Mouse (Mus musculus) megakaryocyte, embryonic 14.5 days (primary cell): ENCODE results near the gene Bcar3. TPM values are rescaled to one million over a fixed set of nuclear protein-coding genes. Genes with fewer than 3 reads are reported as not detected.

Experiments
- H3K27me3 ChIP-seq: replicated peaks from 2 replicates; pipeline ENCODE3; 2012; ENCODE audit warnings: inconsistent platforms
- H3K36me3 ChIP-seq: replicated peaks from 2 replicates; pipeline ENCODE3; 2012; ENCODE audit warnings: low read length, inconsistent platforms, mixed read lengths
- H3K4me1 ChIP-seq: 2 replicates; pipeline ENCODE4 v1.6.1; 2012; ENCODE audit warnings: inconsistent platforms
- H3K4me3 ChIP-seq: replicated peaks from 2 replicates; pipeline ENCODE3; 2012; ENCODE audit warnings: moderate library complexity, mild to moderate bottlenecking, inconsistent platforms
- H3K9me3 ChIP-seq: 2 replicates; pipeline ENCODE4 v1.6.1; 2012; ENCODE audit warnings: inconsistent platforms
- FLI1 ChIP-seq: IDR thresholded peaks from 2 replicates; pipeline ENCODE4 v1.6.1; 2012; ENCODE audit warnings: low read length, inconsistent platforms, mixed read lengths
- GATA1 ChIP-seq: IDR thresholded peaks from 3 replicates; pipeline ENCODE4 v1.6.1; 2012; ENCODE audit warnings: mixed read lengths, low read length, inconsistent platforms, borderline replicate concordance
- polyA plus RNA-seq: library from polyadenylated mRNA; stranded (reverse); fragments of >175 nt; gene quantifications from 2 replicates; pipeline ENCODE4 v1.2.3, GENCODE M21; 2012; ENCODE audit warnings: low replicate concordance; ENCODE audit not compliant: insufficient read depth

The Bcar3 gene
- polyA plus RNA-seq, 1 experiment, result 3.6 TPM

DNA sequence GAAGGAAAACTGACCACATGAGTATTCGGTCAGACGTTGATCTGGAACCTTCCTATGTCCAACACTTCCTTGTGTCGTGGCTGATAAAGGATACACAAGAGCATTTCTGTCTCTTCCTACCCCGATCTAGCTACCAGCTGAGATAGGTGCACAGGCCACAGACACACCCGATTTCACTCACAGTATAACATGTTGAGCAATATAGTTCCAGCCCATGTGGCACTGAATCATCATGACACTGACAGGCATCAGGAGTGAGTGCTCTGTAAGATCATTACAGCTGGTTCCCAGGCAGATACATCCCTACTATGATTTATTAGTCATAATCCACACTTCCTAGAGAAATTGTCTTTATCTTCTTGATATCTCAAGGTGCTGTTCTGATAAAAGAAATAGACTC lies 54.7 kb downstream of the Bcar3 start:
- TF ChIP-seq FLI1 (no peak), GATA1 (no peak)
- peaks cover 4% of the 10 kb centered on the region; the same call in 1 of the 2 replicates for H3K4me1 ChIP-seq
- peaks cover 7% of the 10 kb centered on the region for H3K27me3 ChIP-seq
- no peak overlapping the region for H3K4me3 ChIP-seq
- no peaks in the 10 kb centered on the region for H3K36me3 ChIP-seq
- 0 out of 2 replicates have a peak, but pooled peaks cover 2% of the 10 kb centered on the region for H3K9me3 ChIP-seq

DNA sequence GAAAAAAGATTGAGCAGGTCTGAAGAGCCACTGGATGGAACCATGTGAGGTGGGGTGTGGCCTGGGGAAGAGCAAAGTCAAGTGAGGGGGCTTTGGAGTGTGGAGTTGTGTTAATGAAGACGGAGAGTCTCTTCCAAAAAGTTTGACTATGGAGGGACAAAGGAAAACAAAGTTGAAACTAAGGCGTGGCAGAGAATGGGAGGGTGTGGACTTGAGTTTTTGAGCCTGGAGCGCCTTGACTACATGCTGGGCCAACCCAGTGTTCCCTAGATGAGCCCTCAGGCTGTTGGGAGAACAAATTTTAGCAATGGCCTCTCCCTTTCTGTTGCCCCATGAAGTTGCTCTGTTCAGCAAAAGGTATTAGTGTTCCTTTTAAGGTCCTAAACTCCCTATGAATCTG lies 58.9 kb downstream of the Bcar3 start:
- TF ChIP-seq GATA1, result no peak
- no peak for TF ChIP-seq FLI1
- H3K4me3 ChIP-seq, result no peak overlapping the region
- 0 out of 2 replicates have a peak, but pooled peaks cover 2% of the 10 kb centered on the region for H3K9me3 ChIP-seq
- H3K27me3 ChIP-seq, result peaks cover 19% of the 10 kb centered on the region
- no peaks in the 10 kb centered on the region for H3K4me1 ChIP-seq
- no peaks in the 10 kb centered on the region for H3K36me3 ChIP-seq

DNA sequence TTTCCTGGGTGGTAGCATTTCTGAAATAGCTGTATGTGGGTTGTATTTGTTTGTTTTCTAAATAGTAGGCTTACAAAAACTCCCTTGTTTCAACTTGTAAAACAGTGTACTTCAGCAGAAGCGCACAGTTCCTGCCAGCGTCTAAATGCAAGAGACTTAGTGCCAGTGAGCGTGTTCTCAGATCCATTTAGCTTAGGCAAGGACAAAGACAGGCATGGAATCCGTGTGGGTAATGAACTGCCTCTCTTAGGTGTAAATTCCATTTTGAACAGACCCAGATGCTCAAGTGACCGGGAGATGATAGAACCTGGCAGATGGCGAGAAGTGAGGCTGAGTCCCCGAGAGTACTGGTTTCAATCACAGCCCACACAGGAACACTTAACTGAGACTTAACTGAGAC lies 65.5 kb downstream of the Bcar3 start:
- Histone ChIP-seq H3K27me3 (peaks cover 33% of the 10 kb centered on the region), H3K36me3 (no peaks in the 10 kb centered on the region), H3K4me3 (no peak overlapping the region), H3K4me1 (no peaks in the 10 kb centered on the region), H3K9me3 (no peaks in the 10 kb centered on the region)
- TF ChIP-seq FLI1 (no peak), GATA1 (no peak)

DNA sequence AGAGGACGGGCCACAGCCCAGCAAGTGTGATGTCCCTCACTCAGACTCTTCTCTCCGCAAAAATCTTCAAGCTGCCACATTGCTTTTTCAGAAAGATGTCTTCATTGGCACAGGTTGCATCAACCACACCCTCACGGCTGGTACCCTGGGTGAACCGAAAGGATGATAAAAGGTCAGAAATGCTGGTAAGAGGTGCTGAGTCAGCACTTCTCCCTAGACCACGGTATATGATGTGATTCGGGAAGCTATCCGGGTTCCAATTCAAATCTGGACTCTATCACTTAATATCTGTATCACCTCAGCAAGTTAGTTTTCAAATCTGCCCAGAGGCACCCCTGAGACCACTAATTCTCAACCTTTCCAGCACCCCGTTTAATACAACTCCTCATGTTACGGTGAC lies 66.0 kb downstream of the Bcar3 start:
- Histone ChIP-seq H3K9me3 (no peaks in the 10 kb centered on the region), H3K4me3 (no peak overlapping the region), H3K36me3 (no peaks in the 10 kb centered on the region), H3K4me1 (no peaks in the 10 kb centered on the region), H3K27me3 (peaks cover 34% of the 10 kb centered on the region)
- no peak for TF ChIP-seq GATA1

DNA sequence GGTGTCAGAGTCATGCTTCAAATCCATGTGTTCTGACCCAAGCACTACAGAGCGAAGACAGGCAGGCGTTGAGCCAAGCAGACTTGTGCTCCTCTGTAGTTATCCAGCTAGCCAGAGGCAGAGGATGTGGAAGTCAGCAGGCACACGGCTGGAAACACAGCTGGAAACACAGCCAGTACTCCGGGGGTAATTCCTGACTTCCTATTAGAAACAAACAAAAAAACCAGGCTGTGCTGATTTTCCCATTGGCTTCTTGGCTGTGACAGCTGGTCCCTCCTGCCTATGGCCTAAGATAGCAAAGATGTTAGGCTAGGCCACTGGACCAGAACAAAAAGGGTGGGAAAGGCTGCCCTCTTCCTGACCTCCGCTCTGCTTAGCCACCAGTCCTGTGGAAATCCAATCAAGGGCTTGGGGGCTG lies 66.8 kb downstream of the Bcar3 start:
- TF ChIP-seq GATA1, result no peak
- no peaks in the 10 kb centered on the region for H3K9me3 ChIP-seq

DNA sequence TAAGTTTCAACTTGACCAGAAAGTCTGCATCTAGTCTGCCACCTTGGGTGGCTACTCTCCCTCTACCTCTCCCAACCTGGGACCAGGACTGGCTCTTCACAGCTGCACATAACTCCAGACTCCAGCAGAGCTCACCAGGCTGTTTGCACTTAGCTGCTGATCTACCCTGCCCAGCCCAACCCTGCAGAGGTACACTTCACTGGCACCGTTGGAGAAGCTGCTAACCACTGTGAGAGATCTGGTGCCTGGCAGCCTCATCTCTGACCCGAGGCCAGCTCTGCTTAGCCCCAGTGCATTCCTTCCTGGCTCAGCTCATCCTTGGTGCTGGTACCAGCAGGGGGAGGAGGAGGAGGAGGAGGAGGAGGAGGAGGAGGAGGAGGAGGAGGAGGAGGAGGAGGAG lies 68.8 kb downstream of the Bcar3 start:
- H3K4me3 ChIP-seq, result no peak overlapping the region

More for the DNA sequence above, 66.8 kb downstream of the Bcar3 start:
- Histone ChIP-seq H3K36me3 (no peaks in the 10 kb centered on the region), H3K4me1 (no peaks in the 10 kb centered on the region), H3K27me3 (peaks cover 32% of the 10 kb centered on the region), H3K4me3 (no peak overlapping the region)

DNA sequence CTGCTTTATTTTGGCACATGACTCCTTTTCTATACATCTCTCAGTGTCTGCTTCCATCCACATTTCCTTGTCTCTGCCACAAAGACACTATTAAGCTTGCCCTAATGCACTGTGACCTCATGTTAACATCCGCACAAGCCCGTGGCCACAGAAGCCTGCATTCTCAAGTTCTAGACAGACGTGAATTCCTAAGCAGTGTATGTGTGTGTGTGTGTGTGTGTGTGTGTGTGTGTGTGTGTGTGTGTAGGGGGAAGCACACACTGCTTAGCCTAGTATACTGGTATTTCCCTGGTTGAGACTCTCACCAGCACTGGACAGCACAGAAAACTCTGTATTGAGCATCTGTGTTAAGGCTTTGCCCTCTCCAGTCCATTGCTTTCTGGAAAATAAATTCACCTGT lies 70.6 kb downstream of the Bcar3 start:
- no peak overlapping the region for H3K4me3 ChIP-seq
- peaks cover 7% of the 10 kb centered on the region for H3K9me3 ChIP-seq
- no peaks in the 10 kb centered on the region for H3K36me3 ChIP-seq
- H3K27me3 ChIP-seq, result peaks cover 15% of the 10 kb centered on the region
- no peaks in the 10 kb centered on the region for H3K4me1 ChIP-seq
- TF ChIP-seq GATA1, result no peak
- TF ChIP-seq FLI1, result no peak

More for the DNA sequence above, 68.8 kb downstream of the Bcar3 start:
- Histone ChIP-seq H3K27me3 (peaks cover 22% of the 10 kb centered on the region), H3K4me1 (no peaks in the 10 kb centered on the region), H3K9me3 (peaks cover 7% of the 10 kb centered on the region), H3K36me3 (no peaks in the 10 kb centered on the region)
- TF ChIP-seq GATA1 (no peak), FLI1 (no peak)

DNA sequence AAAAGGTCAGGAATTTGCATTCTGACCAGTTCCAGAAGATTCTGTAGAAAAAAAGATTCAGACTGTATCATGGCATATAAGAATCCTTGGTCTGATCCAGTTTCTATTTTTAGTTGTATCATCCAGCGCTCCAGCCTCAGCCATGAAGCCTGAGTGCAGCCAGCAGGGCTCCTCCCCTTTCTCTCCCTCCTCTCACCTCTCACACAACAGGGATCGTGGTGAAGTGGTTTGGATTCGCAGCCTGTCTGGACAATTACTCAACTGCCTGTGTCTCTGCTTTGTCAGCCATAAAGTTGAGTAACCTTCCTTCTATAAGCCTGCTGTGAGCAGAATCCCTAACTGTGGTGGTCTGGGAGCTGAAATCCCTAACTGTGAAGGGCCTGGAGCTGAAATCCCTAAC lies 71.4 kb downstream of the Bcar3 start:
- TF ChIP-seq GATA1 (no peak), FLI1 (no peak)
- no peak overlapping the region for H3K4me3 ChIP-seq
- peaks cover 7% of the 10 kb centered on the region for H3K9me3 ChIP-seq
- peaks cover 2% of the 10 kb centered on the region for H3K4me1 ChIP-seq
- H3K27me3 ChIP-seq, result peaks cover 13% of the 10 kb centered on the region
- H3K36me3 ChIP-seq, result no peaks in the 10 kb centered on the region

DNA sequence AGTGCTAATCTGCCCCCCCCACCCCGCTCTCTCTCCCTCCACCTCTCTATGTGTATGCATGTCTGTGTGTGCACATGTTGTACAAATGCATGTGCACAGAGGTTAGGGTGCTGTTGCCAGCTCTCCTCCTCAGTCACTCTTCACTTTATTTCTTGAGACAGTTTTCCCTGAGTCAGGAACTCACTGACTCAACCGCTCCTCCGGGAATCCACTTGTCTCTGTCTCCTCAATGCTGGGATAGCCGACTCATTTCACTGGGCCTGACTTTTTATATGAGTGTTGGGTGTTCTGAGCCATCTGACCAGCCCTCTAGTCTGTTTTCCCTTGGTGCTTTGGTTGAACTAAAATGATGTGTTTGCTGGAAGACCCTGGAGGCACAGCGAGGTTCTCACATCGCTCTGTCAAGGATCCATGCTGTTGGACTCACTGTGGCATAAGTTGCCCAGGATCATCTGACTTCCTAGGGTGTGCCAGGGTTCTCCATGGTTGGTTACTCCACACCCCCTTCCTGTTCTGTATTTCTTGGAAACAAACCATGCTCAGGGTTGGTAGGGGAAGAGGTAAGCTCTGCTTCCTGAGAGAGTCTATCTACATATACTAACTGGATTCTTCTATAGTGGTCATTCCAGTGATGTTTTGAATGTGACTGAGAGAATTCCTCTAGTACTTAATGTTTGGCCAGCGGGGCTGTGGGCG lies 77.9 kb downstream of the Bcar3 start:
- H3K9me3 ChIP-seq, result peaks cover 7% of the 10 kb centered on the region
- H3K27me3 ChIP-seq, result peaks cover 8% of the 10 kb centered on the region
- no peaks in the 10 kb centered on the region for H3K36me3 ChIP-seq
- H3K4me1 ChIP-seq, result peaks cover 33% of the 10 kb centered on the region
- H3K4me3 ChIP-seq, result no peak overlapping the region
- TF ChIP-seq FLI1, result no peak
- TF ChIP-seq GATA1, result no peak

DNA sequence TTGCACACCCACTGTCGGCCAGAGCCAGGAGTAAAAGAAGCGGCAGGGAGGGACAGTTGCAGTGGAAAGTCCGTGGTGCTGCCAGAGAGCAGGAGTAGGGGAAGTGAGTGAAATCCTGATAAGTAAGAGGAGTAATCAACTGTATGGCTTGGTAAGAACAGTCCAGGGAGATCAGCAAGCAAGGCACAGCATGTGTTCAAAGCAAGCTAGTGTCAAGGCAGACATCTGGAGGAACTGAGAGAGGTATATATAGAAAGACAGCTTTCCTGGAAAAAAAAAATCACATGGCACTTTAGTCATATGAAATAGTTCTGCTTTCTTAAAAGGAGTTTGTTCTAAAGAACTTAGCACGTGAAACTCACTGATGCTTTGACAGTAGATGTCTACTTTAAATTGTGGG lies 78.7 kb downstream of the Bcar3 start:
- Histone ChIP-seq H3K4me3 (peak overlapping the region; percentile 72), H3K36me3 (no peaks in the 10 kb centered on the region), H3K9me3 (no peaks in the 10 kb centered on the region), H3K27me3 (peaks cover 7% of the 10 kb centered on the region), H3K4me1 (peaks cover 41% of the 10 kb centered on the region)
- TF ChIP-seq FLI1 (no peak), GATA1 (no peak)

DNA sequence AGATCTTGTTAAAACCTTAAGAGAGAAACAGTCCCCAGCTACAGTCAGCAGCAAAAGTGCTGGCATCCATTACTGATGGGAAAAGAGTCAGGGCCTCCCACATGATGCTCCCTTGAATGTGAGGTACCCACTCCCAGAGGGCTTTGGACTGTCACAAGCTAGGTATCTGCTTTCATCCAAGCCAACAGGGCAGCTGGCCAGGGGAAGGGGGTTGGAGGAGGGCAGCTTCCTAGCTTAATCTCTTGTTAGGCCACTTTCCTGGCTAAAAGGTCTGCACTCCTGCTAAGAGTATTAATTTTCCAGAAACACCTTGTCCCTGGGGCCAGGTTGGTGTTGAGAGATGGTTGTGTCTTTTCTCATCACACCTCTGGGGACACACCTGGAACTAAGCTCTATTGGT lies 82.1 kb downstream of the Bcar3 start:
- no peaks in the 10 kb centered on the region for H3K9me3 ChIP-seq
- no peaks in the 10 kb centered on the region for H3K36me3 ChIP-seq
- peaks cover 48% of the 10 kb centered on the region for H3K4me1 ChIP-seq
- H3K27me3 ChIP-seq, result peaks cover 9% of the 10 kb centered on the region
- TF ChIP-seq FLI1 (no peak), GATA1 (no peak)
- no peak overlapping the region for H3K4me3 ChIP-seq
